Mouse (Mus musculus) heart, adult 2 months (tissue): ENCODE results near the gene Ccdc8. TPM values are rescaled to one million over a fixed set of nuclear protein-coding genes. Genes with fewer than 3 reads are reported as not detected.

Experiments
- DNase-seq, 2 experiments: peaks; one replicate each; pipeline ENCODE4 v3.0.0; 2021
- H3K27ac ChIP-seq: fragments of 200-600 bp; 2 replicates; pipeline ENCODE4 v1.8.1; 2022
- H3K27me3 ChIP-seq: fragments of 200-500 bp; 2 replicates; pipeline ENCODE4 v1.6.1; 2012; ENCODE audit warnings: mild to moderate bottlenecking, low read length, inconsistent platforms, mixed read lengths; ENCODE audit not compliant: control insufficient read depth, insufficient read depth
- H3K36me3 ChIP-seq: fragments of 200-500 bp; 2 replicates; pipeline ENCODE4 v1.6.1; 2012; ENCODE audit warnings: low read length, inconsistent platforms; ENCODE audit not compliant: control insufficient read depth, insufficient read depth
- H3K4me1 ChIP-seq: fragments of 200-500 bp; 2 replicates; pipeline ENCODE4 v1.6.1; 2011; ENCODE audit warnings: low read length; ENCODE audit not compliant: control insufficient read depth, insufficient read depth
- H3K4me3 ChIP-seq: fragments of 200-600 bp; 2 replicates; pipeline ENCODE4 v1.8.1; 2022
- H3K79me2 ChIP-seq: fragments of 200-500 bp; replicated peaks from 2 replicates; pipeline ENCODE4 v1.6.1; 2012; ENCODE audit warnings: mild to moderate bottlenecking, inconsistent platforms, low read length, moderate library complexity, mixed read lengths; ENCODE audit not compliant: control insufficient read depth, insufficient read depth
- H3K9ac ChIP-seq: fragments of 200-500 bp; 2 replicates; pipeline ENCODE4 v1.6.1; 2012; ENCODE audit warnings: low read depth, mild to moderate bottlenecking, control low read depth, inconsistent platforms, low read length, mixed read lengths
- CTCF ChIP-seq: fragments of 200-600 bp; IDR thresholded peaks from 2 replicates; pipeline ENCODE4 v1.8.1; 2022; ENCODE audit warnings: antibody characterized with exemption, mild to moderate bottlenecking, moderate library complexity
- EP300 ChIP-seq: fragments of 200-500 bp; IDR thresholded peaks from 2 replicates; pipeline ENCODE4 v1.6.1; 2011; ENCODE audit warnings: low read depth, low read length, control low read depth; ENCODE audit not compliant: insufficient read depth
- POLR2A ChIP-seq: fragments of 200-500 bp; IDR thresholded peaks from 2 replicates; pipeline ENCODE4 v1.6.1; 2011; ENCODE audit warnings: mild to moderate bottlenecking, low read depth, low read length, control low read depth; ENCODE audit not compliant: insufficient read depth
- WGBS: fragments of 180-500 bp; shearing (Covaris S2); methylation state at CpG from one replicate; pipeline ENCODE4 v1.1.7; 2018; 5-methylcytosine and 5-hydroxymethylcytosine counted together
- intact Hi-C: fragments of 180-260 bp; cut with DNase I; formaldehyde crosslinking; loops from one replicate; pipeline ENCODE4 v1.15.1; 2025
- polyA plus RNA-seq: library from polyadenylated mRNA; depleted of rRNA; stranded (reverse); fragments of >200 nt; gene quantifications from 2 replicates; pipeline ENCODE4 v1.2.3, GENCODE M21; 2012; rRNA removed
- total RNA-seq, 2 experiments: library from RNA; stranded (reverse); gene quantifications; 2 replicates each; pipeline ENCODE4 v1.2.3; 2021

Gene Ccdc8
- total and polyA plus RNA-seq, 3 experiments, result 2.7 to 4.4 (median 4.0) TPM

- Histone ChIP-seq H3K4me3 (no peak overlapping the region), H3K27me3 (no peaks in the 10 kb centered on the region), H3K36me3 (no peaks in the 10 kb centered on the region), H3K9ac (no peak overlapping the region), H3K4me1 (no peaks in the 10 kb centered on the region), H3K79me2 (no peaks in the 10 kb centered on the region), H3K27ac (no peak overlapping the region)
- 90% methylated on average over 7 of the region's 7 CpGs for WGBS
- TF ChIP-seq CTCF, result no peak
- no peak for TF ChIP-seq EP300
- no peak for TF ChIP-seq POLR2A
- no peak for DNase-seq
- intact Hi-C loops, result no loop called here
Observed at GRCm38 (mm10) chr7:17039373-17039772, 46.9 kb downstream of the Ccdc8 start.

GRCm38 (mm10) chr7:17045743-17046142 lies 53.2 kb downstream of the Ccdc8 start:
- H3K4me3 ChIP-seq, result no peak overlapping the region
- H3K27me3 ChIP-seq, result no peaks in the 10 kb centered on the region
- H3K4me1 ChIP-seq, result no peaks in the 10 kb centered on the region
- no peak overlapping the region for H3K27ac ChIP-seq
- H3K79me2 ChIP-seq, result no peaks in the 10 kb centered on the region
- H3K36me3 ChIP-seq, result no peaks in the 10 kb centered on the region
- 29% methylated on average over 1 of the region's 1 CpGs for WGBS
- no peak overlapping the region for H3K9ac ChIP-seq
- intact Hi-C loops, result no loop called here
- DNase-seq, result peak in 1 of 2 experiments; percentile 6
- TF ChIP-seq POLR2A, result no peak
- no peak for TF ChIP-seq EP300
- no peak for TF ChIP-seq CTCF

Other genes starting within 250 kb of the Ccdc8 start
- gene Slc1a5, start 211.4 kb upstream of the Ccdc8 start, total RNA-seq, result 10 to 100 TPM; 20.9 to 26.1 TPM
- 35.6 and 57.0 TPM in 2 replicates for gene Slc1a5, start 211.4 kb upstream of the Ccdc8 start, polyA plus RNA-seq
- 10 to 100 TPM; 55.5 to 56.2 TPM for gene Strn4, start 176.8 kb upstream of the Ccdc8 start, total RNA-seq
- 94.2 and 101 TPM in 2 replicates for gene Strn4, start 176.8 kb upstream of the Ccdc8 start, polyA plus RNA-seq
- gene Fkrp, start 176.0 kb upstream of the Ccdc8 start, total RNA-seq, result 10 to 100 TPM; 49.5 to 52.8 TPM
- 40.3 and 51.3 TPM in 2 replicates for gene Fkrp, start 176.0 kb upstream of the Ccdc8 start, polyA plus RNA-seq
- 10 to 100 TPM; 15.3 to 19.9 TPM for gene Prkd2, start 149.8 kb upstream of the Ccdc8 start, total RNA-seq
- gene Prkd2, start 149.8 kb upstream of the Ccdc8 start, polyA plus RNA-seq, result 24.5 and 26.2 TPM in 2 replicates
- 10 to 100 TPM in 1 of 2 experiments, 1 to 10 TPM in 1; 8.6 to 12.1 TPM for gene Dact3, start 117.4 kb upstream of the Ccdc8 start, total RNA-seq
- gene Dact3, start 117.4 kb upstream of the Ccdc8 start, polyA plus RNA-seq, result 19.6 and 20.0 TPM in 2 replicates
- gene Gng8, start 100.9 kb upstream of the Ccdc8 start, total RNA-seq, result 1 to 10 TPM in 1 of 2 experiments, under 1 TPM in 1; 0.47 to 1.6 TPM
- 7.4 and 13.1 TPM in 2 replicates for gene Gng8, start 100.9 kb upstream of the Ccdc8 start, polyA plus RNA-seq
- 1 to 10 TPM; 1.9 to 2.9 TPM for gene Ptgir, start 86.2 kb upstream of the Ccdc8 start, total RNA-seq
- gene Ptgir, start 86.2 kb upstream of the Ccdc8 start, polyA plus RNA-seq, result 5.2 and 7.4 TPM in 2 replicates
- 100 to 1,000 TPM; 168 to 175 TPM for gene Calm3, start 68.6 kb upstream of the Ccdc8 start, total RNA-seq
- 163 and 206 TPM in 2 replicates for gene Calm3, start 68.6 kb upstream of the Ccdc8 start, polyA plus RNA-seq
- 1 to 10 TPM; 3.8 to 4.1 TPM for gene Pnmal2, start 48.0 kb upstream of the Ccdc8 start, total RNA-seq
- 3.5 and 4.4 TPM in 2 replicates for gene Pnmal2, start 48.0 kb upstream of the Ccdc8 start, polyA plus RNA-seq
- gene Pnmal1, start 33.0 kb upstream of the Ccdc8 start, total RNA-seq, result under 1 TPM in 1 of 2 experiments, not detected in 1; 0.11 TPM
- gene Pnmal1, start 33.0 kb upstream of the Ccdc8 start, polyA plus RNA-seq, result 0.06 TPM in 2 replicates
- not detected for gene Gm42372, start 9.6 kb upstream of the Ccdc8 start, total RNA-seq
- 0.03 TPM in 1 of 2 replicates, not detected in the other for gene Gm42372, start 9.6 kb upstream of the Ccdc8 start, polyA plus RNA-seq
- 100 to 1,000 TPM in 1 of 2 experiments, 10 to 100 TPM in 1; 89.0 to 104 TPM for gene Ppp5c, start 35.2 kb downstream of the Ccdc8 start, total RNA-seq
- gene Ppp5c, start 35.2 kb downstream of the Ccdc8 start, polyA plus RNA-seq, result 157 and 163 TPM in 2 replicates
- 1 to 10 TPM; 1.9 to 3.0 TPM for gene Hif3a, start 69.7 kb downstream of the Ccdc8 start, total RNA-seq
- gene Hif3a, start 69.7 kb downstream of the Ccdc8 start, polyA plus RNA-seq, result 1.6 and 2.5 TPM in 2 replicates
- under 1 TPM; 0.10 to 0.16 TPM for gene Psg16, start 81.3 kb downstream of the Ccdc8 start, total RNA-seq
- 0.06 TPM in 1 of 2 replicates, not detected in the other for gene Psg16, start 81.3 kb downstream of the Ccdc8 start, polyA plus RNA-seq
- gene Ceacam3, start 157.6 kb downstream of the Ccdc8 start, total RNA-seq, result not detected
- not detected in 2 replicates for gene Ceacam3, start 157.6 kb downstream of the Ccdc8 start, polyA plus RNA-seq
- gene Psg29, start 210.8 kb downstream of the Ccdc8 start, total RNA-seq, result not detected
- not detected in 2 replicates for gene Psg29, start 210.8 kb downstream of the Ccdc8 start, polyA plus RNA-seq